Mouse (Mus musculus): ENCODE measurements around the gene Gm27021. TPM values are rescaled to one million over a fixed set of nuclear protein-coding genes. Genes with fewer than 3 reads are reported as not detected.

Gm27021 gene
- polyA plus RNA-seq, 1 experiment from 2014 or later = 5.3 TPM

Other genes with a start within 250 kb of the Gm27021 start
- gene Gins2, start 78.8 kb downstream of the Gm27021 start, polyA plus RNA-seq (2015; fragmentation: Nextera tagmentation; extraction: Ambion mirVana) = 36.7 and 37.9 TPM in 2 replicates
- 6.0 and 8.3 TPM in 2 replicates for gene 1190005I06Rik, start 20.4 kb downstream of the Gm27021 start, polyA plus RNA-seq (2015; fragmentation: Nextera tagmentation; extraction: Ambion mirVana)
- gene Cox4i1, start 143 bp upstream of the Gm27021 start, polyA plus RNA-seq (2015; fragmentation: Nextera tagmentation; extraction: Ambion mirVana) = 1,057 and 1,066 TPM in 2 replicates
- 161 and 180 TPM in 2 replicates for gene Emc8, start 494 bp upstream of the Gm27021 start, polyA plus RNA-seq (2015; fragmentation: Nextera tagmentation; extraction: Ambion mirVana)
- 3.5 and 3.9 TPM in 2 replicates for gene Irf8, start 68.3 kb upstream of the Gm27021 start, polyA plus RNA-seq (2015; fragmentation: Nextera tagmentation; extraction: Ambion mirVana)